8 mouse cellular contexts compared by ENCODE assay signal in genomic region chr3:87884291-87884690, GRCm38 (mm10). TPM values are rescaled to one million over a fixed set of nuclear protein-coding genes. Genes with fewer than 3 reads are reported as not detected.
DNase-seq lines count a peak whose midpoint lies in the region; ATAC-seq and TF ChIP-seq lines count a peak whose summit lies in the region.

No protein-coding gene starts in this region.

- H3K27ac ChIP-seq in heart, embryonic 16.5 days (ENCODE audit: low read length) = peak overlapping the region; percentile 94
- H3K27ac ChIP-seq in bone marrow macrophage, adult 2 months (ENCODE audit: insufficient read depth, low read depth, low read length) = no peak overlapping the region
- no peak overlapping the region for H3K27ac ChIP-seq in hindbrain, embryonic 14.5 days
- no peak overlapping the region for H3K27ac ChIP-seq in midbrain, embryonic 12.5 days (replicated peaks)

- TF ChIP-seq POLR2A in bone marrow macrophage, adult 2 months (IDR thresholded peaks at IDR 0.05; ENCODE audit: borderline replicate concordance, low read depth, low read length) = no peak

- peaks cover 9% of the 10 kb centered on the region for H3K36me3 ChIP-seq in heart, embryonic 16.5 days (ENCODE audit: control insufficient read depth, insufficient read depth)
- H3K36me3 ChIP-seq in hindbrain, embryonic 14.5 days (replicated peaks; ENCODE audit: control insufficient read depth, insufficient read depth) = peaks cover 18% of the 10 kb centered on the region
- H3K36me3 ChIP-seq in midbrain, embryonic 12.5 days = peaks cover 15% of the 10 kb centered on the region; the same call in 1 of the 2 replicates

- peaks cover 18% of the 10 kb centered on the region for H3K4me1 ChIP-seq in heart, embryonic 16.5 days (ENCODE audit: control insufficient read depth, insufficient read depth, low read length)
- peaks cover 13% of the 10 kb centered on the region for H3K4me1 ChIP-seq in bone marrow macrophage, adult 2 months (ENCODE audit: control insufficient read depth, insufficient read depth, low read length)
- H3K4me1 ChIP-seq in hindbrain, embryonic 14.5 days (replicated peaks; ENCODE audit: control insufficient read depth, insufficient read depth, low read length) = peaks cover 21% of the 10 kb centered on the region
- peaks cover 21% of the 10 kb centered on the region for H3K4me1 ChIP-seq in midbrain, embryonic 12.5 days

- H3K9me3 ChIP-seq in heart, embryonic 16.5 days (replicated peaks; ENCODE audit: control insufficient read depth, low read length) = no peaks in the 10 kb centered on the region; the same call in none of the 2 replicates
- 0 out of 2 replicates have a peak, but pooled peaks cover 4% of the 10 kb centered on the region for H3K9me3 ChIP-seq in hindbrain, embryonic 14.5 days (ENCODE audit: control insufficient read depth, low read length)
- no peaks in the 10 kb centered on the region for H3K9me3 ChIP-seq in midbrain, embryonic 12.5 days

- H3K4me3 ChIP-seq in heart, embryonic 16.5 days (ENCODE audit: low read length) = peak overlapping the region; percentile 99
- H3K4me3 ChIP-seq in bone marrow macrophage, adult 2 months (ENCODE audit: insufficient read depth, low read length) = peak overlapping the region; percentile 74
- H3K4me3 ChIP-seq in hindbrain, embryonic 14.5 days (replicated peaks; ENCODE audit: low read length) = peak overlapping the region; percentile 85
- peak overlapping the region; percentile 99 for H3K4me3 ChIP-seq in midbrain, embryonic 12.5 days

- no peak for DNase-seq in heart, postnatal 14 days
- no peak for DNase-seq in hindbrain, embryonic 14.5 days (ENCODE audit: low spot score)
- no peak for DNase-seq in ovary, postnatal 10 days (ENCODE audit: low spot score)
- DNase-seq in layer of hippocampus, postnatal 25 days (ENCODE audit: extremely low spot score in 1 of 2, low spot score in 1 of 2) = no peak
- DNase-seq in thymus, postnatal 0 days (ENCODE audit: low spot score) = no peak

- H3K9ac ChIP-seq in heart, embryonic 16.5 days (ENCODE audit: low read length) = peak overlapping the region; percentile 97
- H3K9ac ChIP-seq in hindbrain, embryonic 14.5 days = peak overlapping the region; percentile 90
- peak overlapping the region; percentile 97 for H3K9ac ChIP-seq in midbrain, embryonic 12.5 days (replicated peaks)

- no peak for ATAC-seq in heart, embryonic 16.5 days (replicated peaks; ENCODE audit: extremely low read depth, insufficient read depth, low FRiP score)
- ATAC-seq in hindbrain, embryonic 14.5 days (ENCODE audit: low FRiP score) = no peak
- no peak for ATAC-seq in midbrain, embryonic 12.5 days (ENCODE audit: low FRiP score, low read depth)

- H3K4me2 ChIP-seq in heart, embryonic 16.5 days (ENCODE audit: low read depth, low read length) = peak overlapping the region; percentile 81
- H3K4me2 ChIP-seq in hindbrain, embryonic 14.5 days (replicated peaks) = peak overlapping the region; percentile 67
- H3K4me2 ChIP-seq in midbrain, embryonic 12.5 days (replicated peaks) = peak overlapping the region; percentile 94

- 0% methylated on average over 3 of the region's 3 CpGs for WGBS in heart, embryonic 16.5 days
- 7% methylated on average over 3 of the region's 3 CpGs for WGBS in hindbrain, embryonic 14.5 days
- 2% methylated on average over 3 of the region's 3 CpGs for WGBS in midbrain, embryonic 12.5 days

- no peak for TF ChIP-seq CTCF in bone marrow macrophage, adult 2 months (IDR thresholded peaks at IDR 0.05; ENCODE audit: low read depth, low read length)

- intact Hi-C loops in heart, postnatal 14 days (cut with DNase I) = no loop called here

- no peaks in the 10 kb centered on the region for H3K27me3 ChIP-seq in heart, embryonic 16.5 days (ENCODE audit: control insufficient read depth, insufficient read depth, low read length)
- no peaks in the 10 kb centered on the region for H3K27me3 ChIP-seq in hindbrain, embryonic 14.5 days (ENCODE audit: control insufficient read depth, insufficient read depth, low read length)
- no peaks in the 10 kb centered on the region for H3K27me3 ChIP-seq in midbrain, embryonic 12.5 days

RNA-seq across cellular contexts. Expression of gene Prcc, which starts 1.1 kb away (rescaled TPM):
- polyA plus RNA-seq in heart, embryonic 16.5 days (2015; fragmentation: Nextera tagmentation; extraction: Ambion mirVana) = 10.6 and 12.1 TPM in 2 replicates
- 10 to 100 TPM; 47.8 to 49.3 TPM for total RNA-seq in heart, postnatal 14 days (2021)
- polyA plus RNA-seq in bone marrow macrophage, adult 2 months (2012; ENCODE audit: insufficient read depth, insufficient read length, missing spikeins) = 31.2 and 34.8 TPM in 2 replicates
- polyA plus RNA-seq in hindbrain, embryonic 14.5 days (2014; fragmentation: Nextera tagmentation; extraction: Ambion mirVana) = 15.5 and 17.2 TPM in 2 replicates
- polyA plus RNA-seq in midbrain, embryonic 12.5 days (2016; fragmentation: Nextera tagmentation; extraction: Ambion mirVana) = 15.7 and 15.9 TPM in 2 replicates
- 10 to 100 TPM; 60.5 to 63.5 TPM for total RNA-seq in layer of hippocampus, postnatal 25 days (2021)
- 13.9 and 14.4 TPM in 2 replicates for polyA plus RNA-seq in thymus, postnatal 0 days (2015; fragmentation: Nextera tagmentation; extraction: Ambion mirVana)

RNA-seq across cellular contexts. Expression of gene Hdgf, which starts 21.8 kb away (rescaled TPM):
- 74.3 and 134 TPM in 2 replicates for polyA plus RNA-seq in heart, embryonic 16.5 days (2015; fragmentation: Nextera tagmentation; extraction: Ambion mirVana)
- 10 to 100 TPM; 88.2 to 91.9 TPM for total RNA-seq in heart, postnatal 14 days (2021)
- 170 and 180 TPM in 2 replicates for polyA plus RNA-seq in bone marrow macrophage, adult 2 months (2012; ENCODE audit: insufficient read depth, insufficient read length, missing spikeins)
- 163 and 179 TPM in 2 replicates for polyA plus RNA-seq in hindbrain, embryonic 14.5 days (2014; fragmentation: Nextera tagmentation; extraction: Ambion mirVana)
- polyA plus RNA-seq in midbrain, embryonic 12.5 days (2016; fragmentation: Nextera tagmentation; extraction: Ambion mirVana) = 233 and 243 TPM in 2 replicates
- total RNA-seq in layer of hippocampus, postnatal 25 days (2021) = 100 to 1,000 TPM; 134 to 145 TPM
- polyA plus RNA-seq in thymus, postnatal 0 days (2015; fragmentation: Nextera tagmentation; extraction: Ambion mirVana) = 223 and 234 TPM in 2 replicates

RNA-seq across cellular contexts. Expression of gene Mrpl24, which starts 35.0 kb away (rescaled TPM):
- 66.1 and 68.4 TPM in 2 replicates for polyA plus RNA-seq in heart, embryonic 16.5 days (2015; fragmentation: Nextera tagmentation; extraction: Ambion mirVana)
- total RNA-seq in heart, postnatal 14 days (2021) = 10 to 100 TPM; 65.8 to 71.0 TPM
- 139 and 147 TPM in 2 replicates for polyA plus RNA-seq in bone marrow macrophage, adult 2 months (2012; ENCODE audit: insufficient read depth, insufficient read length, missing spikeins)
- 50.0 and 53.5 TPM in 2 replicates for polyA plus RNA-seq in hindbrain, embryonic 14.5 days (2014; fragmentation: Nextera tagmentation; extraction: Ambion mirVana)
- polyA plus RNA-seq in midbrain, embryonic 12.5 days (2016; fragmentation: Nextera tagmentation; extraction: Ambion mirVana) = 73.5 and 77.8 TPM in 2 replicates
- 10 to 100 TPM; 52.8 to 54.1 TPM for total RNA-seq in layer of hippocampus, postnatal 25 days (2021)
- 107 and 108 TPM in 2 replicates for polyA plus RNA-seq in thymus, postnatal 0 days (2015; fragmentation: Nextera tagmentation; extraction: Ambion mirVana)

RNA-seq across cellular contexts. Expression of gene Sh2d2a, which starts 37.7 kb away (rescaled TPM):
- polyA plus RNA-seq in heart, embryonic 16.5 days (2015; fragmentation: Nextera tagmentation; extraction: Ambion mirVana) = 3.3 and 8.9 TPM in 2 replicates
- 1 to 10 TPM in 1 of 2 experiments, under 1 TPM in 1; 0.14 to 2.2 TPM for total RNA-seq in heart, postnatal 14 days (2021)
- not detected in 2 replicates for polyA plus RNA-seq in bone marrow macrophage, adult 2 months (2012; ENCODE audit: insufficient read depth, insufficient read length, missing spikeins)
- not detected in 2 replicates for polyA plus RNA-seq in hindbrain, embryonic 14.5 days (2014; fragmentation: Nextera tagmentation; extraction: Ambion mirVana)
- not detected in 2 replicates for polyA plus RNA-seq in midbrain, embryonic 12.5 days (2016; fragmentation: Nextera tagmentation; extraction: Ambion mirVana)
- not detected for total RNA-seq in layer of hippocampus, postnatal 25 days (2021)
- polyA plus RNA-seq in thymus, postnatal 0 days (2015; fragmentation: Nextera tagmentation; extraction: Ambion mirVana) = 101 and 108 TPM in 2 replicates

RNA-seq across cellular contexts. Expression of gene Isg20l2, which starts 45.8 kb away (rescaled TPM):
- 29.2 and 29.4 TPM in 2 replicates for polyA plus RNA-seq in heart, embryonic 16.5 days (2015; fragmentation: Nextera tagmentation; extraction: Ambion mirVana)
- total RNA-seq in heart, postnatal 14 days (2021) = 10 to 100 TPM; 15.7 TPM
- polyA plus RNA-seq in bone marrow macrophage, adult 2 months (2012; ENCODE audit: insufficient read depth, insufficient read length, missing spikeins) = 22.0 and 22.3 TPM in 2 replicates
- 17.0 and 18.5 TPM in 2 replicates for polyA plus RNA-seq in hindbrain, embryonic 14.5 days (2014; fragmentation: Nextera tagmentation; extraction: Ambion mirVana)
- 78.7 and 79.0 TPM in 2 replicates for polyA plus RNA-seq in midbrain, embryonic 12.5 days (2016; fragmentation: Nextera tagmentation; extraction: Ambion mirVana)
- total RNA-seq in layer of hippocampus, postnatal 25 days (2021) = 10 to 100 TPM; 14.7 to 17.1 TPM
- 58.9 and 61.4 TPM in 2 replicates for polyA plus RNA-seq in thymus, postnatal 0 days (2015; fragmentation: Nextera tagmentation; extraction: Ambion mirVana)
